Mouse (Mus musculus) kidney, postnatal 14 days (tissue): ENCODE data around the gene Slc25a34.

ENCODE experiments used
- DNase-seq: peaks from one replicate; pipeline ENCODE4 v3.0.0; 2022; ENCODE audit warnings: mixed read lengths

Gene Slc25a34

DNA sequence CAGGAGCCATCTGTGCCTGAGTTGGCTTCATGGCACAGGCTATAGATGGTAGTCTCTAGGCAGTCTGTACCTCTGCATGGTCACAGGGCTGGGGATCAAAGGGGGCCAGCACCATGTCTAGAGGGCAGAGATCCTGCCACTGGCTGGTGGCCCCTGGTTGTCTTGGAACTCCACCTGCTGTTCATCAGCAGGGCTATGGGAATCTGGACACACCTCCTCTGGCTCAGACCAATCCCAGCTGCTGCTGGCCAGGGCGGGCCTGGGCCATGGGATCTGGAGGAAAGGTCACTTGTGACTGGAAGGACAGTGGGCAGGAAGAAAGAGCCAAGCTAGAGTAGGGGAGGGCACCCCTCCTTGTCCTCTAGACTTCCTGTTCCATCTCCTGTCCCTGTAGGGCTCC, at the start of gene Slc25a34:
Gene Slc25a34 (minus strand): TSS at position 156 of the 400 bp plus-strand sequence.
- DNase-seq = peak; percentile 91

DNA sequence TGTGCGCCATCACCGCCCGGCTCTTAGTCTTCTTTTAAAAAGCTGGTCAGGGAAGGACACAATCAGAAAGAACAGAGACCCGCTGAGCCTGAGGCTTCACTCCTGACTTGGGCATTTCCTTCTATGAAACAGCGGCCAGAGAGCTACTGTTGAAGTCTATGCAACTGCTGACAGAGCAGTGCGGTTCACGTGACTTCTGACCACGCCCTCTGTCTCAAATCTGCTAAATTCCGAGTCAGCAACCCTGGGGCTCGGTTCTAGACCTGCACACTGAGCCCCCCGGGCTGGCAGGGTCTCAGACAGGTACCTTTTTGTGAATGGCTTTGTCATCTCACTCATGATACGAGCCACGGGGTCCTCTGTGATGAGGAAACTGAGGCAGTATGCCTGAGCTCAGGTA, 48.7 kb upstream of the Slc25a34 start:
- no peak for DNase-seq

DNA sequence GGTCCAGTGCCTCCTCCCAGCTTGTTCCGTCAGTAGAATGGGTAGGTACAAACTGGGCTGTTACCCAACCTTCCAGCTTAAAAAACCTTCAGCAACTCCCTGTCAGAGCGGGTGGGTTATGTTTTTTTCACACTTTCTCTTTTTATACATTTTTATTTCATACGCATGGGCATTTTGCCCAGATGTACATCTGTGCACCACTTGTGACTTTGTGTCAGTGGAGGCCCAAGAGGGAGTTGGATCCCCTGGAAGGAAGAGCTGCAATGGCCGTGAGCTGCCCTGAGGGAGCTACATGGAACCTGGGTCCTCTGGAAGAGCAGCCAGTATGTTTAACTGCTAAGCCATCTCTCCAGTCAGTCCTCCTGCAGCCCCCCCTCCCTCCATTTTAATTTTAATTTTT, 47.8 kb upstream of the Slc25a34 start:
- DNase-seq = no peak

DNA sequence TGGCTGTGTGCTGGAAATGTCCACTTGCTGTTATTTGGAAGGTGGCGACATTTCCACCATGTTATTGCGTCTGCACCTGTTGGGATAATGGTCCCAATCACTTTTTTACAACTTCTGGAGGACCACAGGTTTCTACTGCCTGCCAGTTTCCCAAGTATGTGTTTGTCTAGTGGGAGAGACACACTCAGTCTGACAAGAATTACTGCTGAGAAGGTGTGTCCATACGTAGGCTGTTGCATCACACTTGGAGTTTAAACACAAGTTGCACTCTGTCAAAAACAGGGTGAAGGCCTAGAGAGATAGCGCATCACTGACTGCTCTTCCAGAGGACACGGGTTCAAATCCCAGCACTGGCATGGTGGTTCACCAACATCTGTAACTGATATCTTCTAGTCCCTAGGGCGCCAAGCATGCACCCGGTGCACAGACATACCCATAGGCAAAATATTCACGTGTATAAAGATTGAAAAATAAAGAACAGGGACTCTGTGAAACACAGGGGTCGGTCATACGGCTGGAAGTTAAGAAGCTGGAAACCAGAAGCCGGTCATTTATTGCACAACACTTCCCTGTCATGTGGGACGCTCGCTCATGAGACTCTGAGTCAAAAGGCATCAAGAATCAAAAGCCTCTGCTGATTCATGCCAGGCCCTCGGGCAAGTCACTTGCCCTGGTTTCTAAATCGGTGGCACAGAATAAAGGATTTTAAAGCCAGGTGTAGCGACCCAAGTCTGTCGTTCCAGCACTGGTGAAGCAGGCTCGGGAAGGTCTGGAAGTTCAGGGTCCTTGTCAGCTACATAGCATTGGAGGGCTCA, 46.5 kb upstream of the Slc25a34 start:
- no peak for DNase-seq

DNA sequence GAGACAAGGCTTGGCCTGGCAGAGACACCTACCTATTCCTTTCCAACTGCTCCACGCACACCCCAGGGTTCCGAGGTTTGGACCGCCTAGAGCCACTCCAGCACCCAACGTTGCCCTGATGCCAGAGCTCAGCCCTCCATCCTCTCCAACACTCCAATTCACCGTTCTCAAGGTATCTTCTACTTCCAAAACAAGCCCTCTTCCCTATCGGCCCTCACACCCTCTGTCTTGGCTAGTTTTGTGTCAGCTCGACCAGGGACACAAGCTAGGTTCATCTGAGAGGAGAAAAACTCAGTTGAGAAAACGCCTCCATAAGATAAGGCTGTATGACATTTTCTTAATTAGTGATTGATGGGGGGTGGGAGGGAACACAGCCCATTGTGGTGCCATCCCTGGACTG, 41.2 kb upstream of the Slc25a34 start, which contains the start of gene Plekhm2:
Gene Plekhm2 (minus strand): TSS at position 101 of the 400 bp plus-strand sequence.
- no peak for DNase-seq

DNA sequence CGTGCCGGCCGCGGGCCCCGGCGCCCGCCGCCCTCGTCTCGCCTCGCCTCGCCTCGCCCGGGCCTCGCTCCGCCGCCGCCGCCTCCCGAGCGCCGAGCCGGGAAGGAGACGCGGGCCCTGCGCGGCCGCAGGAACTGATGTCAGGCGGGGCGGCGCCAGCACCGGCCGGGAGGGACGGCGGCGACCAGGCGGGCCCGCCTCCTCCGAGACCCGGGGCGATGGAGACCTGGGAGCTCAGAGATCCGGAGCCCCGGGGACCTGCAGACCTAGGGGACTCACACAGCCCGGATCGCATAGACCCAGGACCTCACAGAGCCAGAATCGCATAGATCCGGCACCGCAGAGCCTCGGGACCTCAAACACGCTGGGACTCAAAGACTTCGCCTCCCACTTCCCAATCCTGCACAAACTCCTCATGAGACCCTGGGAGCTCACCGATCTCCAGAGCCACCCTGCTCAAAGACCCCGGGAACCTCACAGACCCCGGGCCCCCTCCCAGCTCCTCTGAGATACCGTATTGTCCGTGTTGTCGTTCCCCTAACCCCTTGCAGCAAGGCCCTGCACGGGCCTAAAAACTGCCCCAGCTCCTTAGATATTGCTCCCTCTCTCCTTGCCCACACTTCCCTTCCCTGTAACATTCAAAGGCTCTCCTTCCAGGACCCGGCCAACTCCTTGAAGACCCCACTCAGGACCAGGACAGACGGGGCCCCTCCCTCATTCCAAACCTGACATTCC, 40.6 kb upstream of the Slc25a34 start:
- DNase-seq = peak; percentile 88

DNA sequence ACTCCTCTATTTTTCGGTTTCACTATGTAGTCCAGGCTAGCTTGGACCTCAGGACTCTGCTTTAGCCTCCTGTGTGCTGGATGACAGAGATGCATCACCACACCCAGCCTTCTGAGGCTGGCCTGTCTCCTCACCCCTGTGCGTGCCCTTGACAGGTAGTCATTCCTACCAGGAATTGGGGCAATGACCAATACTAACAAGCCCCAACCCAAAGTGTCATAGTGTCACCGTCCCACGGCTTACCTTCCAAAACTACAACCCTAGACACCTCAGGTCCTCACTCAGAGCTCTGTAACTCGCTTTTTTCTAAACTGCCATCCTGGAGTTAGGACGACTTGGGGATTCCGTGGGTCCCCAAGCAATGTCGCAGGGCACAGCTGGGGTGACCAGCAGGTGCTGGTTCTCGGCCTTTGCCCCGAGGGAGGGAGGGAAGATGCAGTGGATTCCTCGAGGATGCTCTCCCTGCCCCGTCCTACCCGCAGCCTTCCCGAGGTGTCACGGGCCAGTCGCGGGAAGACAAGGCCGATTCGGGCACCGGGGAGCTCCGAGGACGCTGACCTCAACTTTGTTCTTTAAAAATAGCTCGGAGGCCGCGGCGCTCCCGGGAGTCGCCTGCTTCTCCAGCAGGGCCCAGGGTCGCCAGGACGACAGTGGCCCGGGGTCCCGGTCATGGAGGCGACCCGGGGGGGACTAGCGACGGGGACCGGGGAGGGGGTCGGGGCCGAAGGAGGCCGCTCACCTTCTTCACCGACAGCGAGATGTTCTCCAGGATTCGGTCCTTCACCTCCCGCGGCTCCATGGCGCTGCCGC, 39.7 kb upstream of the Slc25a34 start:
- peak; percentile 44 for DNase-seq

DNA sequence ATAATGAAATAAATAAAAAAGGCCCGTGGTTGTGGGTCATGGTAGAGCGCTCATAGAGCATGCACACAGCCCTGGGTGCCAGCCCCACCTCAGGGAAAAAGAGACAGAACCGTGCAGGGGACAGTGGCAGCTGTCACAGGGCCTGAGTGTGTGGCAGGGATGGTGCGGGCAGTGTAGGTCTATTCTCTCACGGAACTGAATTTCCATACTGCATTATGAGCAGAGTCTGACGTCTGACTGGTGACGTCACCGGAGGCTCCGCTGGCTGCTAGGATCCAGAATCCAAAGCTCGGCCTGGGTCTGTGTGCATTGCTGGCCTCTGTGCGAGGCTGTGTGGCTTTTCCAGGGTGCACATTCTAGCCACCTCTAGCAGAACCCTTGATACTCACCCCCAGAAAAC, 37.3 kb upstream of the Slc25a34 start:
- no peak for DNase-seq

DNA sequence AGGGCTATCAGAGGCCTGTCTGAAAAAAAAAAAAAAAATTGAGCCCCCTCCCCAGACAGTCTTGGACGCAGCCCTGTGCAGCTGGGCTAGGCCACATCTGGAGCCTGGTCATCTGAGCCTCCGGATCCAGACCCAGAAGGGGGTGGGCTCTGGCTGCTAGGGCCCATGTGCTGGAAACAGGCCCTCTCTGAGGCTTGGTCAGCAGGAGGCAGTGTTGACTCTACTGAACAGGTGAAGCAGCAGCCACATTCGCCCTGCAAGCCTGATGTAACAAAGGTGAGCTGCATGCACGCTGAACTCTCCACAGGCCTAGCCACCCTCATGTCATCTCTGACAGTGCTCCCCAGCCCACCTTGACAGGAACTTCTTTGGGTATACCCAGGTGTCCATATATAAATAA, 36.1 kb upstream of the Slc25a34 start:
- DNase-seq = no peak

DNA sequence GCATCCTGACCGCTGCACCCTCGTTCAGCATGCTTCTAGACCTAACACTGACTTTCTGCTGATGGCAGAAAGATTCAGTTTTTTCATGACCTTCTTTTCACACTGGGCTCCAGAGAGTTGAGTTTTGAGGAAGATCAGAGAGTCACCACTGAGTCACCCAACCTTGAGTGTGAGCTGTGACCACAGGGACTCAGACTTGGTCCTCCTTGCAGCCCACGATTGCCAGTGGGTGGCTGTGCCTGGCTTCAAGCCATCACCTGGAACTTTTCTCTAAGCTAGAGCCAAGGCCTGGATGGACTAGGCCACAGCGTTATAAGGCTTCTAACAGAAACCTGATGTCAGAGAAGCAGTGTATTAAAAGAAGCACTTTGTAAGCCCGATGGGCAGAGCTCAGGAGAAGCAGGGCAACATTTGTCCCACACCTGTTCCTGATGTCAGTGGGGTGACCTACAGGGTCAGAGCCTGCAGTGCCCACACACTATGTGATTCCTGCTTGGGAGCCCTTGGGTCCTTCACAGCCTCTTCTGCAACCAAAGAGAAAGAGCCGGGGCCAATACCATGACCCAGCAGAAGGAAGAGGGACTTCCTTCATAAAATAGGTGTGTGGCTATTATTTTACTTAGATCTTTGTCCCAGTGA, 35.3 kb upstream of the Slc25a34 start:
- no peak for DNase-seq

DNA sequence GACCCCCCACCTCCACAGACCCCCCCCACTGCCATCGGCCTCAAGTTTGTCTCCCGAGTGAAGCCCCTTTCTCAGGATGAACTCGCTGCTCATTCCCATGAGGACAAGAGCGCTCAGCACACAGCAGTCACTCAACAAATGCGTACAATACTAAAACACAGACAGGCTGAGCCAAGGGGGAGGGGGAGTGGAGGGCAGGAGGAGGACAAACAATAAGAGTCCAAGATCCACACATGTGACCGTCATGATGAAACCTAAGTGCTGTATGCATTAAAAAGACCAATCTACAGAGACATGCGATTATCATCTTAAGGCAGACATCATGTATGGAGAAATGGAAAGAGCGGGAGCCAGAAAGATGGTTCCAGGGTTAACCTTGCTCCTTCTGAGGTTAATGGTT, 33.3 kb upstream of the Slc25a34 start:
- DNase-seq = no peak

DNA sequence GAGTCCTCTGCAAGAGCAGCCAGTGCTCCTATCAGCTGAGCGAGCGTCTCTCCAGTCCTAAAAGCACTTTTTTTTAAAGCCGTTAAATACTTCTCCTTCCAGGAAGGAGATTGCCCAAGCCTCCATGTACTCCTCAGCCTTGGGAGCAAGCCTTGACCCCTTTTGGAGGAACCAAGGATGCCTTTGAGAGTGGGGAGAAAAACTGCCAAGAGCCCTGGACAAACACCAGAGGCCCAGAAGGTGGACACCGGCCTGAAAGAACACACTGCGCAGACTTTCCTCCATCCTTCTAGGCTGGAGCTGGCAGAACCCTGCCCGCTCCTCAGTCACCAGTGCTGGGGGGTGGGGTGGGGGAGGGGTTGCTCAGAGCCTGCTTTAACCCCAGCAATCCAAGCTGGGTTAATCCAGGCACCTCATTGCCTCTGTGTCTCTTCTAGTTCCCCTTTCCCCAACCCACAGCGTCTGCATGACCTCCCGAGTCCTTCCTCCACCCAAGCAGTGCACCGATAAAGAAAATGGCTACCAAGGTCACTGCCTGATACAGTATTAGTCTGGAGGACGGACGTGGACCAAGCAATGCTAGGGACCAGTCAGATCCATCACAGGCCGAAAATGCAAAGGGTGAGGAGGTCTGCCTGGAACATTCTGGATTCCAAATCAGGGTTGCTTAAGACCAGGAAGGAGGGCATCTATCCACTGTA, 32.4 kb upstream of the Slc25a34 start:
- no peak for DNase-seq

DNA sequence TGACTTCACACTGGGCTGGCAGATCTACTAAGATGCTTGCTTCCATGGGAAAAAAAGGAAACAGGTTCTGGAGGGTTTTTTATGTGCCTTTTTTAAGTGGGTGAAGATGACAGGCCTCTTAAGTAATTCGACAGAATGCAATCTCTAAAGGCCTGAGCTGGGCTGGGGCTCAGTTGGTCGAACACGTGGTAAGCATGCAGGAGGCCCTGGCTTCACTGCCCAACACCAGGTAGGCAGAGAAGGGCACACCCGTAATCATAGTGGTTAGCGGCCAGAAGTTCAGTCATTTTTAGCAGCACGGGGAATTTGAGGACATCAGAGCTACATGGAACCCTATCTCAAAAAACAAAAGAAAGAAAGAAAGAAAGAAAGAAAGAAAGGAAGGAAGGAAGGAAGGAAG, 30.9 kb upstream of the Slc25a34 start:
- DNase-seq = no peak

DNA sequence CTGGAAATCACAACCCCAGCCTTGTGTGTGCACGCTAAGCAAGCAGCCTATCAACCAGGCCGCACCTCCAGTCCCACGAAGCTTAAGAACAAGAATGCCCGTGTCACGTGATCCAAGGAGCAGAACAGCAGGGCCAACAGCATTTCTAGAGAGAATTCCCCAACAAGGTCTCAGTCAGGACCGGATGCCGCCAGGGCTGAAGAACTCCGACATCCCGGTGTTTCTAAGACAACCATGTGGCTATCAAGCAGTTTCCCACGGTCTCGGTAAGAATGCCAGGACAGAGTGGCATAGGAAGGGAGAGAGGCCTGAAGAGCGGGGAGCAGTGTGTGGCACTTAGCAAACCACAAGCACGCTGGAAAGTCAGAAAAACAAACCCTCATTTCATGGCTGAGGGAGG, 30.2 kb upstream of the Slc25a34 start:
- no peak for DNase-seq

DNA sequence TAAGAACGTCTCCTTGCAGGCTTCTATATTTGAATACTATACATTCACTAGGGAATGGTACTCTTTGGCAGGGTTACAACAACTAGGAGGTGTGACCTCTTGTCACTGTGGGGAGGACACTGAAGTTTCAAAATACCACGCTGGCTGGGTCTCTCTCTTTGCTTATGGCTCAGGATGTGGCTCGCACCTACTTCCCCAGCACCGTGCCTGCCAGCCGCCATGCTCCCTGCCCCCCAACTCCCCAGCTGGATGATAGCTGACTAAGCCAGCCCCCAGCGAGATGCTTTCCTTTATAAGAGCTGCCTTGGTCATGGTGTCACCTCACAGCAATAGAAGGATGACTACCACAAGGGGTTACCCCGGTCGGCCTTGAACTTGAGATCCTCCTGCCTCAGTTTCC, 29.4 kb upstream of the Slc25a34 start:
- DNase-seq = no peak

DNA sequence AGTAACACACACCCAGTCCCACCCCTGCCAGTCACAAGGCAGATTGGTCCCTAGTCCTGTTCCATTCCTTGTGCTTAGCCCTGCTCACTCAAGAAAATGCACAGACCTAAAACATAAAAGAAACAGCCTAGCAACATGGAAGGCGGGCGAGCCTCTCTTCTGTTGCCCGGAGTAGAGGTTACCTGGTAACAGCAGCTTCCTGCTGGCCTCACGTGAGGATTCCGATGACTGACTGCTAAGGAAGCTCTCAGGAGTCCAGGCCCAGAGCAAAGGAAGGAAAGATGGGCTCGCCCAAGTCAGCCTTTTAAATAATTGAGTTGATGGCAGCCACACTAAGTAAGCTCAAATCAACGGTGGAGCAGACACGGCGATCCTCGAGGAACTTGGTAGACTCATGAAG, 28.3 kb upstream of the Slc25a34 start:
- DNase-seq = no peak

DNA sequence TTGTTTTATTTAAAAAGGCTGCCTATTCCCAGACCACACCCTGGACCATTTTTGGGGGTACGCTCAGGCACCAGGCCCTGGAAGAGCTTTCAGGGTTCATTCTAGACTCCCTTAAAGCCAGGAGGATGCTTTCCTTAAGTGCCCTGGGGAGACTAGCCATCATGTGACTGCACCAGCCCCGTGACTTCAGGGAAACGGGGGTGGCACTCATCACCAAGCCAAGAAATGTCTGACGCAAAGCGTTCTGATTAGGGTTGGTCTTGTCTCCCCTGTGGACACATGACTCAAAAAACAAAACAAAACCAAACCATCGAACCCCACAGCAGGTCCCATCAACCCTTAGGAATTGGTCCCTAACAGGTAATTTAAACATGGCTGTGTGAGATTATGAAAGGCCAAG, 27.7 kb upstream of the Slc25a34 start:
- DNase-seq = no peak

DNA sequence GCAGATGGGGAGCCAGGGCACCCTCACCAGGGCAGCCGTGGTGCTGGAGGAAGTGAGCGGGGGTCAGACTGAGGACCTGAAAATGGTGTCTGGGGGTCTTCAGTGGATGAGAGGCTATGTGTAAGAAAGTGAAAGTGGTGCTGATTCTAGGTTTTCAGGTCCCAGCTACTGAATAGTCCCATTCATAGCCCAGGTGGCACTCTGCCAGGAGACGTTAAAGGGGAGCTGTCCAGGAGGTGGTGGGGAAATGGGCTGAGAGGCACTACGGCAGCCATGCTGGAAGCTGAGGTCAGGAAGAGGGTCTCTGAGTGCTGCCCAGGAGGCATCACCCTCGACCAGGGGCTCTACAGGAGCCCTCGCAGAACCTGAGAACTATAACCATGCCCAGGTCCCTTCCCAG, 25.6 kb upstream of the Slc25a34 start:
- DNase-seq = no peak

DNA sequence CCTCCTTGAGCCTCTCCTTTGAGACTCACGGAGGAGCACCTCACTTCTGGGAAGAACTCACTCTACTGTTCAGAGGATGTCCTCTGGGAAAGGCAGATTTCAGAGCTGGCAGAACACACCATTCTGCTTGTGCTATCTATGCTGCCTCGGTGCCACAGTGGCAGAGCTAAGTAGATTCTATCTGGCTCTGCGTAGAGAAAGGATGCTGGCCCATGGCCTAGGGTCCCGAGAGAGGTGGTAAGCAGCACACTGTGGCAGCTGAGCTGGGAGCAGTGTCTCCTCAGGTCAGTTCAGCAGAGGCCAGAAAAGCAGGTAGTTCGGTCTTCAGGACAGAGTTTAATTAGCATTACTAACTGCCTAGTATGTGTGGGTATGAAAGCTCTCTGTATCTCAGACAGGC, 24.6 kb upstream of the Slc25a34 start:
- no peak for DNase-seq

DNA sequence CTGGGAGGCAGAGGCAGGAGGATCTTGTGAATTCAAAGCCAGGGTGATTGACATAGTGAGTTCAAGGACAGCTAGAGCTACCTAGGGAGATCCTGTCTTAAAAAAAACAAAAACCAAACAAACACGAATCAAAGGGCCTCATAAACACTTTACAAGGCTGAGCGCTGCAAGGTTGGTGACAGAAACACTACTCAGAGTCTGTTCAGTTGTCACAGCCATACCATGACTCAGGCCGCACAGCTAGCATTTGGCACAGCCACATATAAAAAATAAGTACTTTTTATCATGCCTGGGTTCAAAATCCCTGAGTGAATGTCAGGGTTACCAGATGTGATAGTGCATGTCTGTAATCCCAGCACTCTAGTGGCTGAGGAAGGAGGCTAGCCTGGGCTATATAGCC, 23.6 kb upstream of the Slc25a34 start:
- no peak for DNase-seq

DNA sequence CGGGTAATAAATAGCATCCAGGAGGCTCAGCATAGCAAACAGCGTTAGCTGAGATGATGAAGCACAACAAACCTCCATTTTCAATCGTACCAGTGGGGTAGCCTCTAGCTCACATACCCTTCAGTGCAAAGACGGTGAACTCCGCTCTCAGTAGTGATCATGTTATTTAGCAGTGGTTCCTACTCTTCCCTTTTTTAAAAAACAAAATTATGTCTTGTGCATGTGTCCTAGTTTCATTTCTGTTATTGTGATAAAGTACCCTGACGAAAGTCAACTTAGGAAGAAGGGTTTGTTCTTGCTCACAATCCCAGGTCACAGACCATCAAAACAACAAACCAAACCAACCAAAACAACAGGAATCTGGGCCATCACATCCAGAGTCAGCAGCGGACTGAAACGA, 22.4 kb upstream of the Slc25a34 start:
- DNase-seq = no peak

DNA sequence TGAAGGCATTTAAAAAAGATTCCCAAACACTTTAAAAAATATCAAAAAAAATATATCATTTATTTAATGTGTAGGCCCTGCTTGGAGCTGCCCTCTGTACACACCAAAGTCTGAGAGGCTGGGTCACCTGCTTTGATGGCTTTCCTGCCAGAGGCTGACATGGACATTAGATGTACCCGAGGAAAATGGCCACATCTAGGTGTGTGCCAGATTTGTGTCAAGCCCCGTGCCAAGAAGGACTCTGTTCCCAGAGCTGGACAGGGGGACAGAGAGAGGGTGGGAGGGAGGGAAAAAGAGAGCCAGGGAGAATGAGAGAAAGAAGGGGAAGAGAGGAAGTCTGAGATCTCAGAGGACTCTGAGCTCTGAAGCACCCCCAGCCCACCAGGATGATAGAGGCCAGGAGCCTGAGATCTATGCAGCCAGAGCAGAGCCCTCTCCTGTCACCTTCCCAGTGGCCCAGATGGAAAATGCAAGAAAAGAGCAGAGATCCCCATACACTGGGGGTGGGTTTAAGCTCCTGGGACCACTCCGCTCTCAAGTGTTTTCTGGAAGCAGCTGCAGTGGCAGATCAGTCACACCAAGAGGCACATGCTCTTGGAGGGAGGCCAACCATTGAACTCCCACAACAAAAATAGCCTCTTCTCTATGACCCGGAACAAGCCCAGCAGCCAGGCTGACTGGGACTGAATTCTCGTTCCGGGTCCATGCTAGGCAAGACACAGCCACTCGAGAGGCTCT, 19.7 kb upstream of the Slc25a34 start:
- DNase-seq = peak; percentile 88
